Mouse (Mus musculus) duodenum, adult 2 months (tissue): ENCODE results near the gene Rsbn1. TPM values are rescaled to one million over a fixed set of nuclear protein-coding genes. Genes with fewer than 3 reads are reported as not detected.

Experiments used
- polyA plus RNA-seq: library from polyadenylated mRNA; depleted of rRNA; stranded (reverse); fragments of >200 nt; gene quantifications from 2 replicates; pipeline ENCODE4 v1.2.3, GENCODE M21; 2012; ENCODE audit warnings: low replicate concordance; rRNA removed

Rsbn1 gene
- polyA plus RNA-seq: 2.0 and 2.2 TPM in 2 replicates

DNA sequence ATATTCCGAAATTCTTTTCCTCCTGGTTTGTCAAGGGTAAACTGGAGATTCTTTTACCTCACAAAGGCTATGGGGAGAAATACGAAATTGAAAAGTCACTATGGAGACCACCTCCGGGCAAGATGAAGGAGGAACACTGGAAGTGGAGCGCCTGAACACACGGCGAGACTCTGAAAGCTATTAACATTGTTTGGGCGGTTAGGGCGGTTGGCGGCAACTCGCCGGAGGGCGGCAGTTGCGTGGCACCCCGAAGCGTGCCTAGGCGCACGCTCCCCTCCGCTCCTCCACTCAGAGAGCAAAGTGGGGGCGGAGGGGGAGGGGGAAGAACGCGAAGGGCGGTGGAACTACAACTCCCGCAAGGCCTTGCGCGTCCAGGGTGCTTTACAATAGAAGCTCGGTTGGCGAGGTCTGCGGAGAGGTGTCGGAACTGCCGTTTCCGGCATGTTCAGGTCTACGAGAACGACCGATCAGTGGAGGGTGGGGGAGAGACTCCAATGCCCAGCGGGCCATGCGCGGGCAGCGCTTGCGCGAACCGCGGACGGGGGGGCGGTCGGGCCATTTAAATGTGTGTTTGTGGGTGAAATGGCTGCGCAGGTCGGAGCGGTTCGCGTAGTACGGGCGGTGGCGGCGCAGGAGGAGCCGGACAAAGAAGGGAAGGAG lies at the start of gene Rsbn1:
Gene Rsbn1 (plus strand): TSS at position 111 of the 660 bp plus-strand sequence.

DNA sequence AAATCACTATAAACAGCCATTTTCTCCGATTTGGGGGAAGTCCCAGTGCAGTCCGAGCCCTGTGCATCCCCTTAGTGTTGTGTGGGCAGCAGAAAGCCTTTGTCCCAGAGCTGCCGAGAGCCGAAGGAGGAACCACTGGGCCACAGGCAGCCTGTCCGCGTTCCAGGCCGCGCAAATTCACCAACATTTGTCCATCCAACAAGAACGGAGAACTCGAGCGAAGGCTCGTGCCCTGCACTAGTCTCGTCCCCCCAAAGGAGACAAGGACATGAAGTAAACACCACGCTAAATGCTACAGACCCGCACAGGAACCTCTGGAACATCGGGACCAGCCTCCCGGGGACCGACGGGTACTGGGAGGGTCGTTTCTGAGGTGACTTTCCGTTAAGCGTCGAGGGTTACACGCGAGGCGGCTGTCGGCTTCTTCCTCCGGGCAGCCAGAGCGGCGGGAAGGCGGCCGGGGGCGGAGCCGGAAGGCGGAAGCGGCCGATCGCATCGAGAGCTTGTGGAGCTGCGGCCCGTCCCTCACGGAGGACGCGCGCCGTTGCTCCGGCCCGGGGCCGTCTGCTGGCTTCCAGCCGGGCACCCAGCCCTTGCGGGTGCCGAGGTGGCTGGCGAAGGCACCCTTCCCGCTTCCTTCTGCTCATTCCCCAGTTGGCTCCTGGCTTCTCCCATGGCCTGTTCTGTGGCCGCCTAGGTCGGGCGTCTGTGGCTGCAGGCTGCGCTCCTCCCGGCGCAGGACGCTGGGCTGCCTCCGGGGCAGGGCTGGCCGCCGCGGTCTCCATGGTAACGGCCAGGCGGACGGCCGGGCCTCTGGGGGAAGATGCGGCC lies 54.2 kb downstream of the Rsbn1 start, which contains the start of gene Phtf1:
Gene Phtf1 (plus strand): TSS at position 250 of the 831 bp plus-strand sequence.

Other genes starting within 250 kb of the Rsbn1 start
- 4.5 and 4.6 TPM in 2 replicates for gene Olfml3, start 176.1 kb upstream of the Rsbn1 start, polyA plus RNA-seq
- gene Gm10964, start 174.8 kb upstream of the Rsbn1 start, polyA plus RNA-seq: not detected in 2 replicates
- gene Hipk1, start 122.6 kb upstream of the Rsbn1 start, polyA plus RNA-seq: 18.4 and 37.7 TPM in 2 replicates
- gene Dclre1b, start 104.7 kb upstream of the Rsbn1 start, polyA plus RNA-seq: 8.0 TPM in 2 replicates
- gene Ap4b1, start 104.6 kb upstream of the Rsbn1 start, polyA plus RNA-seq: 5.0 and 7.6 TPM in 2 replicates
- not detected in 2 replicates for gene Gm43064, start 104.5 kb upstream of the Rsbn1 start, polyA plus RNA-seq
- 0.97 and 7.1 TPM in 2 replicates for gene Bcl2l15, start 81.5 kb upstream of the Rsbn1 start, polyA plus RNA-seq
- 1.1 and 2.0 TPM in 2 replicates for gene Ptpn22, start 54.3 kb upstream of the Rsbn1 start, polyA plus RNA-seq
- 1.5 and 1.6 TPM in 2 replicates for gene Phtf1, start 54.0 kb downstream of the Rsbn1 start, polyA plus RNA-seq